Mouse (Mus musculus): ENCODE measurements around the gene Ddi2. TPM values are rescaled to one million over a fixed set of nuclear protein-coding genes. Genes with fewer than 3 reads are reported as not detected.

Ddi2 gene
- 20.2 TPM for polyA plus RNA-seq (2015; fragmentation: Illumina TruSeq; extraction: RNeasy Lipid Tissue Mini Kit (QIAGEN cat#74804); ENCODE audit: low read depth, low replicate concordance)

DNA sequence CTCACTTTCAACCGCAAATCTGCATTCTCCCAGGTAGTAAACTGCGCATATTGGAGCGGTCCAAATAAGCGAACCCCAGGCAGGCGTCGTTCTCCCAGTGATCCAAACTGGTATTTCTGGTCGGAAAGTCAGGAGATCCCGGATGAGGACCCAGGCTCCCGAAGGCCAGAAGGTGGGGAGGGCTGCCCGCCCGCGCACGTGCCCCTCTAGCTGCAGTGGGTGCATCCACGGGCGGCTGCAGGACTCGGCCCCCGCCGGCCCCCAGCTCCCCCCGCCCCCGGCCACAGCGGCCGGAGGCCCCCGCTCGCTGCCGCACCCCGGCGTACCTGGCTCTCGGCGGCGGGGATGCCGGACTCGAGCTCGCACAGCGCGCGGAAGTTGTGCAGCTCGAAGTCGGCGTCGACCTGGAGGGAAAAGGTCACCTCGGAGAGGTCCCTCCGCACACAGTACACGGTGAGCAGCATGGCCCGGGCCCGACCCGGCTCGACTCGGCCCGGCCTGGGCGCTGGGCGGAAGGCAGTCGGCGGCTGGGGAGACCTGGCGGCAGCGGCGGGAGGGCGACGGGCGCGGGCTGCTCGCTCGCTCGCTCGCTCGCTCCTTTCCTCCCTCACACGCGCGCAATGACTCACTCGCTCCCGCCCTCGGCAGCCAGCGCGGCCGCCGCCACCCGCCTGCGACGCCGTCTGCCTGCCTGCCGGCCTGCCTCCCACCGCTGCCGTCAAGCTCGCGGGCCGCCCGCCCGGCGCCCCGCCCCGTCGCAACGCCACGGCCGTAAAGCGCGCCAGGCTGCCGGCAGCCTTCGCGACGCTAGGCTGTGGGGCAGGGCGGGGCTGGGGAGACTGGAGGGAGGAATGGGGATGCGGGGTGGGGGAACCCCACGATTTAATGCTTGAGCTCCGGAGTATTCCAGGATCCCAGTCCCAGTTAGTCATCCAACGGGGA is at the start of gene Ddi2:
Gene Ddi2, minus strand, starts transcription at position 689 of the 942 bp plus-strand sequence.

DNA sequence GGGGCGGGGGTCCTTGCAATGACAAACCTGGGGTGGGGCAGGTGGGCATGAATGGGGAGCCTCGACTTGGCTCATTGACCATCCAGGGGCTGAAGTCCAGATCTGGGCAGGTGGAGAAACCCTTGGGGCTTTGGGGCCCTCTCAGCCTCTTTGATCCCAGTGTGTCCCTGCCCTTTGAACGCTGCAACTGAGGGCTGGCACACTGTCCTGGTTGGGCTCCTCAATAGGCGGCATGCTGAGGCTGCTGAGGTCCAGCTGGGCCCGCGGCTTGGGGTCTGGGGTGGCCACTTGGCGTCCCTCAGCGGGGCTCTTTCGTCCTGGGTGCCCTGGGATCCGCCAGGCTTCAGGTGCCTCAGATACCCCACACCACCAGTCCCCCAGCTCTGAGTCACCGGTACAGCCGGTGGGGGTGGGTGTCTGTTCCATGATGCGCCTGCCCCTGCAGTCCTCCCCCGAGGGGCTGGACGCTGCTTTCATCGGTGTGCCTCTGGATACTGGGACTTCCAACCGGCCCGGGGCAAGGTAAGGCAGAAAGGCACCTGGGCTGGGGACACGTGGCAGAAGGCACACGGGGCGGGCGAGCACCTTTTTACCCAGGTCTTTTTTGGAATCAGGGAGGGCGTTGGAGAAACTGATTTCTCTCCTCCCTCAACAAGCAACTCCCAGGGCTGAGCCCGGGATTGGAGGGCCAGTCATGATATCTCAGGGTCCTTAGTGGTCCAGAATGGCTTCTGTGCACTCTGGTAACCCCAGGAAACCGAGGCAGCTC is 23.5 kb upstream of the Ddi2 start, which contains the start of gene Agmat:
Gene Agmat, plus strand, starts transcription at position 95 of the 769 bp plus-strand sequence.

GRCm38 (mm10) chr4:141685499-141685898 is 37.7 kb downstream of the Ddi2 start, which contains the start of gene Rsc1a1:
Gene Rsc1a1 (minus strand): TSS chr4:141685599.

GRCm38 (mm10) chr4:141664799-141665198 is 58.4 kb downstream of the Ddi2 start, which contains the start of gene Plekhm2:
Gene Plekhm2 (minus strand): TSS chr4:141664899.

Other genes with a start within 250 kb of the Ddi2 start
- gene Spen, start 184.8 kb downstream of the Ddi2 start, polyA plus RNA-seq (2015; fragmentation: Illumina TruSeq; extraction: RNeasy Lipid Tissue Mini Kit (QIAGEN cat#74804); ENCODE audit: low read depth, low replicate concordance) = 16.9 TPM
- 1.2 TPM for gene Fblim1, start 117.3 kb downstream of the Ddi2 start, polyA plus RNA-seq (2015; fragmentation: Illumina TruSeq; extraction: RNeasy Lipid Tissue Mini Kit (QIAGEN cat#74804); ENCODE audit: low read depth, low replicate concordance)
- 0.43 TPM for gene Tmem82, start 104.8 kb downstream of the Ddi2 start, polyA plus RNA-seq (2015; fragmentation: Illumina TruSeq; extraction: RNeasy Lipid Tissue Mini Kit (QIAGEN cat#74804); ENCODE audit: low read depth, low replicate concordance)
- gene Slc25a34, start 99.6 kb downstream of the Ddi2 start, polyA plus RNA-seq (2015; fragmentation: Illumina TruSeq; extraction: RNeasy Lipid Tissue Mini Kit (QIAGEN cat#74804); ENCODE audit: low read depth, low replicate concordance) = 8.2 TPM
- 66.4 TPM for gene Plekhm2, start 58.5 kb downstream of the Ddi2 start, polyA plus RNA-seq (2015; fragmentation: Illumina TruSeq; extraction: RNeasy Lipid Tissue Mini Kit (QIAGEN cat#74804); ENCODE audit: low read depth, low replicate concordance)
- gene Rsc1a1, start 37.8 kb downstream of the Ddi2 start, polyA plus RNA-seq (2015; fragmentation: Illumina TruSeq; extraction: RNeasy Lipid Tissue Mini Kit (QIAGEN cat#74804); ENCODE audit: low read depth, low replicate concordance) = 6.5 TPM
- 2.3 TPM for gene Agmat, start 23.3 kb upstream of the Ddi2 start, polyA plus RNA-seq (2015; fragmentation: Illumina TruSeq; extraction: RNeasy Lipid Tissue Mini Kit (QIAGEN cat#74804); ENCODE audit: low read depth, low replicate concordance)
- 28.5 TPM for gene Dnajc16, start 67.5 kb upstream of the Ddi2 start, polyA plus RNA-seq (2015; fragmentation: Illumina TruSeq; extraction: RNeasy Lipid Tissue Mini Kit (QIAGEN cat#74804); ENCODE audit: low read depth, low replicate concordance)
- gene Casp9, start 70.2 kb upstream of the Ddi2 start, polyA plus RNA-seq (2015; fragmentation: Illumina TruSeq; extraction: RNeasy Lipid Tissue Mini Kit (QIAGEN cat#74804); ENCODE audit: low read depth, low replicate concordance) = 16.7 TPM
- not detected for gene Cela2a, start 102.7 kb upstream of the Ddi2 start, polyA plus RNA-seq (2015; fragmentation: Illumina TruSeq; extraction: RNeasy Lipid Tissue Mini Kit (QIAGEN cat#74804); ENCODE audit: low read depth, low replicate concordance)
- not detected for gene Ctrc, start 122.9 kb upstream of the Ddi2 start, polyA plus RNA-seq (2015; fragmentation: Illumina TruSeq; extraction: RNeasy Lipid Tissue Mini Kit (QIAGEN cat#74804); ENCODE audit: low read depth, low replicate concordance)
- gene Efhd2, start 151.5 kb upstream of the Ddi2 start, polyA plus RNA-seq (2015; fragmentation: Illumina TruSeq; extraction: RNeasy Lipid Tissue Mini Kit (QIAGEN cat#74804); ENCODE audit: low read depth, low replicate concordance) = 233 TPM

Measured in brain, adult 10 weeks (tissue).